Mouse (Mus musculus): Measurements from ENCODE around the gene Nbl1. TPM values are rescaled to one million over a fixed set of nuclear protein-coding genes. Genes with fewer than 3 reads are reported as not detected.

The Nbl1 gene
- total and polyA plus RNA-seq, 3 experiments: 21.9 to 29.1 (median 24.0) TPM

DNA sequence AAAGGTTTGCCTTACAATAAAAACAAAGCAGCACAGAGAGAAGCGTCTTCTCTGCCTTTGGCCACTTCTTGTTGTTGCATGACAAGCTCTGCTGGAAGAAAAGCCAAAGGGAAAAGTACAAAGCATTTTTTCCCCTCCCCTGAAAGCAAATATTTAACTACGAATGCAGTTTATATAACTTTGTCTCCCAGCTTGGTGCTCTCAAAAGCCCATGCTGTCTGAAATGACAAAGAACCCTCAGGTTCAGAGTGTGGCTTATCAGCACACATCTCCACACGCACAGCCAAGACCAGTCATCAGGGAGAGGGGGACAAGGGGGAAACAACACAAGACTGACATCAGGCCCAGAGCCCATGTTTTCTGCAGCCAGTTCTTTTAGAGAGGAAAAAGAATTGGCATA, 18.6 kb upstream of the Nbl1 start:
- TF ChIP-seq EP300 (IDR thresholded peaks at IDR 0.05; ENCODE audit: insufficient read depth, low read depth, low read length) (no peak), CTCF (IDR thresholded peaks at IDR 0.05) (no peak), POLR2A (IDR thresholded peaks at IDR 0.05; ENCODE audit: insufficient read depth, low read depth, low read length) (no peak)
- 15% methylated on average over 3 of the region's 3 CpGs for WGBS
- Histone ChIP-seq H3K9ac (ENCODE audit: low read depth, low read length) (no peak overlapping the region), H3K4me3 (no peak overlapping the region), H3K79me2 (replicated peaks; ENCODE audit: control insufficient read depth, insufficient read depth, low read length) (peaks cover 11% of the 10 kb centered on the region), H3K27me3 (ENCODE audit: control insufficient read depth, insufficient read depth, low read length) (no peaks in the 10 kb centered on the region), H3K27ac (no peak overlapping the region), H3K4me1 (ENCODE audit: control insufficient read depth, insufficient read depth, low read length) (peaks cover 27% of the 10 kb centered on the region), H3K36me3 (ENCODE audit: control insufficient read depth, insufficient read depth, low read length) (peaks cover 2% of the 10 kb centered on the region)
- intact Hi-C loops (cut with DNase I): no loop called here
- no peak for DNase-seq

DNA sequence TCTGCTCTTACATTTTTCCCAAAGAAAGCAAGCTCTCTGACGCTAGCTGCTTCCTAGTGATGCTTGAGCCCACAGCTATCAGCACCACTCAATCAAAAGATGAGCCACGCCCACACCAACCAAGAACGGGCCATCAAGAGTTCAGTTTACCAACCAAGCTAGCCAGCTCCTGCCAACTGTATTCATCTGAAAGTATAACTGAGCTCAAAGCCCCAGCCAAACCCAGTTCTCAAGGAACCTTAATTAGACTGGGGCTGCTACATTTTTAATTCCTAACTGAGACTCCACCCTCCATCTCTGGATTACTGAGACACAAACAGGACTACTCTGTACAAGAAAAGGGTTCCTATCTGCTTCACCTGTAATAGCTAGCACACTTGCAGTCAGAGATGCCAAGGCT, 18.1 kb upstream of the Nbl1 start:
- WGBS: 49% methylated on average over 3 of the region's 3 CpGs
- Histone ChIP-seq H3K36me3 (ENCODE audit: control insufficient read depth, insufficient read depth, low read length) (peaks cover 2% of the 10 kb centered on the region), H3K27me3 (ENCODE audit: control insufficient read depth, insufficient read depth, low read length) (no peaks in the 10 kb centered on the region), H3K27ac (no peak overlapping the region), H3K9ac (ENCODE audit: low read depth, low read length) (no peak overlapping the region), H3K4me3 (no peak overlapping the region), H3K79me2 (replicated peaks; ENCODE audit: control insufficient read depth, insufficient read depth, low read length) (peaks cover 9% of the 10 kb centered on the region), H3K4me1 (ENCODE audit: control insufficient read depth, insufficient read depth, low read length) (peaks cover 26% of the 10 kb centered on the region)
- no peak for DNase-seq
- intact Hi-C loops (cut with DNase I): no loop called here
- no peak for TF ChIP-seq POLR2A (IDR thresholded peaks at IDR 0.05; ENCODE audit: insufficient read depth, low read depth, low read length)
- no peak for TF ChIP-seq CTCF (IDR thresholded peaks at IDR 0.05)
- TF ChIP-seq EP300 (IDR thresholded peaks at IDR 0.05; ENCODE audit: insufficient read depth, low read depth, low read length): no peak

DNA sequence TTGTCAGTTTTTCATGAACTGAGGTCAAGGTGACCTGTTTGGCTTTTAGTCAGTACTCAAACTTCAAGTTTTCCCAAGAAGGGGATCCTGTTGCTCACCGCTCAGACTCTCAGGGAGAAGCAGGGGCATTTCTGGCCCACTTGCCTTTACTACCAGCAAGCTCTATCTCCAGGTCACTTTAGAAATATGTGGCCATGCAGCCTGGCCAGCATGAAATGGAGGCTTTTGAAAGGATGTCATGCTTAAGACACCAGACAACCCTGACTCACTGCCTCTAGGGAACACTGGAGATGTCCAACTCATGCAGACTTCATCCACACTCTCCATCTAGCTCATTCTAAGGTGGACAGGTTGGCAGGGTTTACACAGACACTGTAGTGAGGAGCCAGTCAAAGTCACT, 12.7 kb upstream of the Nbl1 start:
- no peak for DNase-seq
- WGBS: 81% methylated on average over 1 of the region's 1 CpGs
- TF ChIP-seq CTCF (IDR thresholded peaks at IDR 0.05): no peak
- no peak for TF ChIP-seq POLR2A (IDR thresholded peaks at IDR 0.05; ENCODE audit: insufficient read depth, low read depth, low read length)
- TF ChIP-seq EP300 (IDR thresholded peaks at IDR 0.05; ENCODE audit: insufficient read depth, low read depth, low read length): no peak
- Histone ChIP-seq H3K27me3 (ENCODE audit: control insufficient read depth, insufficient read depth, low read length) (no peaks in the 10 kb centered on the region), H3K4me3 (no peak overlapping the region), H3K4me1 (ENCODE audit: control insufficient read depth, insufficient read depth, low read length) (peaks cover 7% of the 10 kb centered on the region), H3K9ac (ENCODE audit: low read depth, low read length) (no peak overlapping the region), H3K36me3 (ENCODE audit: control insufficient read depth, insufficient read depth, low read length) (no peaks in the 10 kb centered on the region; the same call in none of the 2 replicates), H3K27ac (no peak overlapping the region), H3K79me2 (replicated peaks; ENCODE audit: control insufficient read depth, insufficient read depth, low read length) (peaks cover 7% of the 10 kb centered on the region)
- intact Hi-C loops (cut with DNase I): no loop called here

DNA sequence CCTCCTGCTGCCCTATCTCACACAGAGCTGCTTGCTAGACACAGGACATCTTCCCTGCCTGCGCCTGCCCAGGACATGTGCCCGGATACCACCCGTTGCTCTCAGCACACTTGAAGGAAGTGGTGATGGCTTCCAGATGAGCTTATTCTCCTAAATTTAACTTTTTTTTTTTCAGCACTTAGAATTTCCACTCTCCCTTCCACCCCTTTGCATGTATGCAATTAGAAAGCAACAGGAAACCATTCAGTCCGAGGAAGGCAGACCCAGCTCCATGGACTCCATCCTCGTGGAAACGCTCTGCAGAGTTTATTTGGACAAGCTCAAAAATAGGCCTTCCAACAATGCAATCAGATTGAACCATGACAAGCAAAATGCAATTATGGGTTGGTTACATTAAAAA, 8.8 kb upstream of the Nbl1 start:
- Histone ChIP-seq H3K79me2 (replicated peaks; ENCODE audit: control insufficient read depth, insufficient read depth, low read length) (peaks cover 2% of the 10 kb centered on the region), H3K36me3 (ENCODE audit: control insufficient read depth, insufficient read depth, low read length) (no peaks in the 10 kb centered on the region; the same call in none of the 2 replicates), H3K27ac (no peak overlapping the region), H3K27me3 (ENCODE audit: control insufficient read depth, insufficient read depth, low read length) (no peaks in the 10 kb centered on the region), H3K4me3 (no peak overlapping the region), H3K9ac (ENCODE audit: low read depth, low read length) (no peak overlapping the region), H3K4me1 (ENCODE audit: control insufficient read depth, insufficient read depth, low read length) (no peaks in the 10 kb centered on the region; the same call in 1 of the 2 replicates)
- no peak for DNase-seq
- TF ChIP-seq POLR2A (IDR thresholded peaks at IDR 0.05; ENCODE audit: insufficient read depth, low read depth, low read length): no peak
- TF ChIP-seq CTCF (IDR thresholded peaks at IDR 0.05): no peak
- no peak for TF ChIP-seq EP300 (IDR thresholded peaks at IDR 0.05; ENCODE audit: insufficient read depth, low read depth, low read length)
- intact Hi-C loops (cut with DNase I): no loop called here
- 70% methylated on average over 6 of the region's 6 CpGs for WGBS

DNA sequence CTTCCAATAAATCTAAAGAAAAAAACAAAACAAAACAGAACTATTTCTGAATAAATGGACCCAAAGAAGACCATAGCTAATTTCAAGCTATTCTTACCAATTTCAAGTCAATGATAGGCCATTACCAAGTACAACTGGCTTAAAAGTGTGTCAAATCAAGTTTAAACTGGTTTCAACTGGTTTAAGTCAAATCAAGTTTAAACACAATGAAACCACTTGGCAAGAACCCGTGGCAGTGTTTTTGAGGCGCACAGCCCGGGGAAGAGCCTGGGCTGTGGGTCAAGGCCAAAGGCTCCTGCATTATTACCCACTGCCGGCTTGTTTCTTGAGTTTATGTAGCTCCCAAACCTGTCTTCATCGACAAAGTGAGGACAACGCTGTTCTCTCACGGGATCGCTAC, 7.5 kb upstream of the Nbl1 start:
- Histone ChIP-seq H3K27me3 (ENCODE audit: control insufficient read depth, insufficient read depth, low read length) (no peaks in the 10 kb centered on the region), H3K4me1 (ENCODE audit: control insufficient read depth, insufficient read depth, low read length) (no peaks in the 10 kb centered on the region; the same call in 1 of the 2 replicates), H3K4me3 (no peak overlapping the region), H3K79me2 (replicated peaks; ENCODE audit: control insufficient read depth, insufficient read depth, low read length) (peaks cover 2% of the 10 kb centered on the region), H3K9ac (ENCODE audit: low read depth, low read length) (no peak overlapping the region), H3K27ac (no peak overlapping the region), H3K36me3 (ENCODE audit: control insufficient read depth, insufficient read depth, low read length) (no peaks in the 10 kb centered on the region; the same call in none of the 2 replicates)
- DNase-seq: no peak
- TF ChIP-seq EP300 (IDR thresholded peaks at IDR 0.05; ENCODE audit: insufficient read depth, low read depth, low read length): no peak
- no peak for TF ChIP-seq CTCF (IDR thresholded peaks at IDR 0.05)
- no peak for TF ChIP-seq POLR2A (IDR thresholded peaks at IDR 0.05; ENCODE audit: insufficient read depth, low read depth, low read length)
- intact Hi-C loops (cut with DNase I): no loop called here
- WGBS: 92% methylated on average over 8 of the region's 8 CpGs

DNA sequence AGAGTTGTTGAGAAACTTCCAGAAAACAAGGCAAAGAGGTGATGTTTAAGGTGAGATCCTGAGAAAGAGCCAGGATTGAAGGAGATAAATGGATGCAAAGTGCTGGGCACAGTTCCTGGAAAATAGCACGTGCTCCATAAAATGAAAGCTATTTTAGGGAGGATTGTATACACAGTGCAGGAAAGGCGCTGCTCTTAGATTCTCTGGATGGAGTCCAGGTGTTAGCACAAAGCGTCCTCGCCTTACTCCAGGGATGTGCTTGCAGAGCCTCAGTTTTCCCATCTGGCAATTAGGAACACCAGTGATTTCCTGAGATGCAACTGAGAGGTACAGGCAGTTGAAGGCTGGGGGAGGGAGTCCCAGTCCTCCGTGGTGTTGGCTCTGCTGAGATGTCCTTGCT, 3.4 kb upstream of the Nbl1 start:
- Histone ChIP-seq H3K27me3 (ENCODE audit: control insufficient read depth, insufficient read depth, low read length) (peaks cover 1% of the 10 kb centered on the region; the same call in 1 of the 2 replicates), H3K36me3 (ENCODE audit: control insufficient read depth, insufficient read depth, low read length) (no peaks in the 10 kb centered on the region), H3K9ac (ENCODE audit: low read depth, low read length) (no peak overlapping the region), H3K79me2 (replicated peaks; ENCODE audit: control insufficient read depth, insufficient read depth, low read length) (no peaks in the 10 kb centered on the region), H3K4me1 (ENCODE audit: control insufficient read depth, insufficient read depth, low read length) (no peaks in the 10 kb centered on the region), H3K4me3 (no peak overlapping the region), H3K27ac (no peak overlapping the region)
- DNase-seq: no peak
- intact Hi-C loops (cut with DNase I): no loop called here
- 10% methylated on average over 5 of the region's 5 CpGs for WGBS
- TF ChIP-seq POLR2A (IDR thresholded peaks at IDR 0.05; ENCODE audit: insufficient read depth, low read depth, low read length) (no peak), CTCF (IDR thresholded peaks at IDR 0.05) (no peak), EP300 (IDR thresholded peaks at IDR 0.05; ENCODE audit: insufficient read depth, low read depth, low read length) (no peak)
